Mouse (Mus musculus): ENCODE measurements around the gene Hnf1b. TPM values are rescaled to one million over a fixed set of nuclear protein-coding genes. Genes with fewer than 3 reads are reported as not detected.

Gene Hnf1b
- polyA plus RNA-seq, 1 experiment from 2014 or later, result 5.0 TPM

DNA sequence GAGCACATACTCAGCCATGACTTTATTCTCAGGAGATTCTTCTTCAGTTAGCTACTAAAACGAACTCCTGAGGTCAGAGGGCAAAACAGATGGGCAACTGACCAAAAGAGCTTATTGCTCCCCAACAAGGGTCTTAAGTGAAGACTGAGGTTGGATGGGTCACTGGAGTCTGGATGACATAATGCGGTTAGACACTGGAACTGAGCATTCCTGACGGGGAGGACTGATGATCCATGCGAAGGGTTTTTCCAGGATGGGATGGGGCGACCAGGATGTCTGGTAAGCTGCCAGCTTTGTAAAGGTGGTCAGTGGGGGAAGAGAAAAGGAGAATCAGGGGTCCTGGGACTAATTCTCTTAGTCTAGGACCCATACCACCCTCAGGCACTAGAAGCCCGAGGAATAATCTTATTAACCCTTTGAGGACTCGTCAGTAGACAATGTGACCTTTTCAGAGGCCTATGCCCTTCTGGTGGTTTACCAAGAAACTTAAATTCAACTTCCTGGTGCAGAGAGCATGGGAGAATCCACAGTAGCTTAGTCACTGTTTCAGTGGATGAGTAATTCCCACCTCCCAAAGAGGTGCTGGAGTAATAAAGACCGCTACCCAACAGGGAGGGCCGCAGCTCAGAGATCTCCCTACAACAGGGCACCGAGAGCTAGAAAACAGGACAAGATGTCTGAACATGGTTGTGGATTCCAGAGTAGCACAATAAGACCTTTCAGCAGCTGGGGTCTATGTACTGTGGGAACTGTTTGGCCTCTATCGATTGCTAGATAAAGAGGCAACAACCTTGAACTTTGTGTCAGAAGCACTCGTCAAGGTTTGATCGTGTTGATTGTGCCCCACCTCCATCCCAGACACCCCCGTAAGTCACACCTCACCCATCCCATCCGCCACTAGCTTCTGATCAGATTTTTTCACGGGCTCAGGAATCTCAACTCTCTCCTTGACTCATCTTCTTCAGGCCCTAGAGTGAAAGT is 46.9 kb downstream of the Hnf1b start:
- 75% methylated on average over 16 of the region's 16 CpGs for WGBS
- no peaks in the 10 kb centered on the region for H3K9me3 ChIP-seq (ENCODE audit: control insufficient read depth, low read length)
- DNase-seq (ENCODE audit: low spot score) (no peak), ATAC-seq (replicated peaks; ENCODE audit: low FRiP score) (no peak)
- H3K4me2 ChIP-seq, result no peak overlapping the region
- no peaks in the 10 kb centered on the region for H3K4me1 ChIP-seq (replicated peaks; ENCODE audit: control insufficient read depth, insufficient read depth, low read length)
- no peak overlapping the region for H3K27ac ChIP-seq (ENCODE audit: low read depth, low read length)
- H3K27me3 ChIP-seq (replicated peaks; ENCODE audit: control insufficient read depth, insufficient read depth, low read length), result no peaks in the 10 kb centered on the region
- no peak overlapping the region for H3K9ac ChIP-seq (ENCODE audit: low read depth, low read length)
- no peaks in the 10 kb centered on the region for H3K36me3 ChIP-seq (ENCODE audit: control insufficient read depth, insufficient read depth, low read length)
- H3K4me3 ChIP-seq (ENCODE audit: low read depth, low read length), result no peak overlapping the region

DNA sequence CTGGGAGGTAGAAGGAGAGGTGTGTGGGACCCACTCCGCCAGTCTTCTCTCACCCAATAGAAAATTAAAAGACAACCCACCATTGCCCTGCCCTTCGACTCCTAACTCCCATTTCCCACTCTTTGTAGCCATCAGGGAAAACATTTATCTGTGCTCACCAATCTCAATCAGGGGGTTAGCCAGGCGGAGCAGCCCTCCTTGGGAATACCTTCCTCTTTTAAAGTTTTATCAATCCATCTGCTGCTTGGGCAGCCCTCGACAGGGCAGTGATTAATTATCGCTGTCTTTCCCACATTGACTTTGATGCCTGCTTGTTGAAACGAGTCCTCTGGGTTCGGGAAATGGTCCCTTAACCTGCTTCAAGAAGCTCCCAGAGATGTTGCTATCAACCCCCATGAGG is 47.7 kb downstream of the Hnf1b start:
- H3K36me3 ChIP-seq (ENCODE audit: control insufficient read depth, insufficient read depth, low read length), result no peaks in the 10 kb centered on the region
- no peak for ATAC-seq (replicated peaks; ENCODE audit: low FRiP score)

DNA sequence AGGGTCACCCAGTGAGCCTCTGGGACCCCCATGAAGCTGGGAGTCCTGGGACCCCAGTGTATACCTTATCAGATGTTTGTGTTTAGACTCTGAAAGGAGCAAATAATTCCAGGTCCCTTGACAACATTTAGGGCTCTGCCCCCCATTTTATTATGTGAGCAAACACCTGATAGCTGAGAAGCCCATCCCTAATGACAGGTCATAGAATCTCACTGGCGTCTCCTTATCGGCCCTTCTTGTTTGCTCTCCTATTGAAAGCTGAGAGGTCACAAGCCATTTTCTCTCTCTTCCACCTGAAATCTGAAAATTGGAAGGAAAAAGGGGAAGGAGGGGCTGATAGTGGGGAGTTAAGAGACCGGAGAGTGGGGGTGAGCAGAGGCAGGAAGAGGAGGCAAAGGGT is 52.9 kb downstream of the Hnf1b start:
- Histone ChIP-seq H3K9me3 (ENCODE audit: control insufficient read depth, low read length) (no peaks in the 10 kb centered on the region), H3K27ac (ENCODE audit: low read depth, low read length) (no peak overlapping the region), H3K9ac (ENCODE audit: low read depth, low read length) (no peak overlapping the region), H3K4me2 (no peak overlapping the region), H3K36me3 (ENCODE audit: control insufficient read depth, insufficient read depth, low read length) (no peaks in the 10 kb centered on the region), H3K4me1 (replicated peaks; ENCODE audit: control insufficient read depth, insufficient read depth, low read length) (no peaks in the 10 kb centered on the region), H3K27me3 (replicated peaks; ENCODE audit: control insufficient read depth, insufficient read depth, low read length) (no peaks in the 10 kb centered on the region), H3K4me3 (ENCODE audit: low read depth, low read length) (no peak overlapping the region)
- DNase-seq (ENCODE audit: low spot score), result no peak
- WGBS, result 62% methylated on average over 3 of the region's 3 CpGs
- no peak for ATAC-seq (replicated peaks; ENCODE audit: low FRiP score)

More for the DNA sequence above, 47.7 kb downstream of the Hnf1b start:
- DNase-seq (ENCODE audit: low spot score), result no peak
- WGBS, result 46% methylated on average over 7 of the region's 7 CpGs
- Histone ChIP-seq H3K27ac (ENCODE audit: low read depth, low read length) (no peak overlapping the region), H3K9ac (ENCODE audit: low read depth, low read length) (no peak overlapping the region), H3K4me2 (no peak overlapping the region), H3K4me1 (replicated peaks; ENCODE audit: control insufficient read depth, insufficient read depth, low read length) (no peaks in the 10 kb centered on the region), H3K9me3 (ENCODE audit: control insufficient read depth, low read length) (no peaks in the 10 kb centered on the region), H3K4me3 (ENCODE audit: low read depth, low read length) (no peak overlapping the region), H3K27me3 (replicated peaks; ENCODE audit: control insufficient read depth, insufficient read depth, low read length) (no peaks in the 10 kb centered on the region)

DNA sequence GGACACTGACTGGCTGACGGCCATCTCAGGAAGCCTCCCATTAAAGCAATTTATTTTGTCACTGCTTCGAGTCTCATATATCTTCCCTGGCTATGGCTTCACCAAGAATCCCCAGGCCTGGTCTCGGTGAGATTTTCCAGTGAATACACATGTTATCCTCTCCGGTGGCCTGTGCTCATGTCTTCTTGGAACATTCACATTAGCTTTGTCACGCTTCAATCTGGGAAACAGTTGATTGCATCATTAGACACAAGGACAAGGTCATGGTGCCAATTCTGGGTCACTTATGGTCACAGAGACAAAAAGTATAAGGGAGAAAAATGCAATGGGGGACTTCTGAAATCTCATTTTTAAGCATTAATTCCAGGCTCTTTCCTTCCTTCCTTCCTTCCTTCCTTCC is 55.9 kb downstream of the Hnf1b start:
- ATAC-seq (replicated peaks; ENCODE audit: low FRiP score), result no peak
- Histone ChIP-seq H3K4me3 (ENCODE audit: low read depth, low read length) (no peak overlapping the region), H3K4me1 (replicated peaks; ENCODE audit: control insufficient read depth, insufficient read depth, low read length) (no peaks in the 10 kb centered on the region), H3K9me3 (ENCODE audit: control insufficient read depth, low read length) (no peaks in the 10 kb centered on the region), H3K27me3 (replicated peaks; ENCODE audit: control insufficient read depth, insufficient read depth, low read length) (peaks cover 3% of the 10 kb centered on the region; the same call in 1 of the 2 replicates), H3K36me3 (ENCODE audit: control insufficient read depth, insufficient read depth, low read length) (no peaks in the 10 kb centered on the region), H3K27ac (ENCODE audit: low read depth, low read length) (no peak overlapping the region), H3K9ac (ENCODE audit: low read depth, low read length) (no peak overlapping the region), H3K4me2 (no peak overlapping the region)
- DNase-seq (ENCODE audit: low spot score), result no peak
- 73% methylated on average over 5 of the region's 5 CpGs for WGBS

DNA sequence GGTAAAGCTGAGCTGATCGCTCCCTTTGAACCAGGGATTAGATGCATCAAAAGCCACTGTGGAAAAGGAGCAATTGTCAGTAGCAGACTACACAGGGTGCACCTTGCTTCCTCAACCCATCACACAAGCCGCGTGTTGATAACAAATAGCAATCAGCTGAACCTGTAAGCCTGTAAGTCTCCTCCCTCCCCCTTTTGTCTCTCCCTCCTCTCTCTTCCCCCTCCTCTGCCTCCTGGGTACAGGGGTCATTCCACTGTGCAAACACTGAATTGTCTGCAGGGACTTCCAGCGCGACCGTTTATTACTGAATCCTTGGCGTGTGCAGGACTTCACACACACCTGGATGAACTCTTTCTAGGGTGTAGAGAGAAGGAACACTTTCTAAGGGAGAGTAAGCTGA is 58.5 kb downstream of the Hnf1b start:
- Histone ChIP-seq H3K4me1 (replicated peaks; ENCODE audit: control insufficient read depth, insufficient read depth, low read length) (no peaks in the 10 kb centered on the region), H3K4me2 (no peak overlapping the region), H3K27ac (ENCODE audit: low read depth, low read length) (no peak overlapping the region), H3K9ac (ENCODE audit: low read depth, low read length) (no peak overlapping the region), H3K36me3 (ENCODE audit: control insufficient read depth, insufficient read depth, low read length) (no peaks in the 10 kb centered on the region), H3K27me3 (replicated peaks; ENCODE audit: control insufficient read depth, insufficient read depth, low read length) (peaks cover 3% of the 10 kb centered on the region; the same call in 1 of the 2 replicates), H3K9me3 (ENCODE audit: control insufficient read depth, low read length) (no peaks in the 10 kb centered on the region), H3K4me3 (ENCODE audit: low read depth, low read length) (no peak overlapping the region)
- 52% methylated on average over 7 of the region's 7 CpGs for WGBS
- DNase-seq (ENCODE audit: low spot score), result no peak
- ATAC-seq (replicated peaks; ENCODE audit: low FRiP score), result no peak

DNA sequence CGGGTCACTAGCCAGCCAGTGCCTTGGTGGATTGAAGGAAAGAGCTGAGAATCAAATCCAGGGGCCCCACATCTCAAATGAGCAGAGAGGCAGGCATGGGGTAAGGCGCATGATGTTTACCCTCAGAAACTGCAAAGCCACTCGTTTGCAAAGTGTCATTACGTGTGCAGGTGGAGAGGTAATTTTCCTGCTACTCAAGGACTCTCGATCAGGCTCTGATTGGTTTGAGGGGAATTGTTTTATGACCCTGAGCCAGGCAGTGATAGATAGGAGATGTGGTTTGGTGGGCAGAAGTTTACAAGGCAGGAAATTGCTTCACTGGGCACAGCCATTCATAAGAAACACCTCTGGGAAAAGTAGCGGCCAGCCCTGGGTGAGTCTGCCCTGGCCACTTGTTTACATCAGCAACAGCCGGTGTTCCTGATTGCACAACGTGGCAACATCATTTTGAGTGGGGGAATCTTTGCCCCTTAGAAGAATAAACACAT is 64.0 kb downstream of the Hnf1b start:
- Histone ChIP-seq H3K9me3 (ENCODE audit: control insufficient read depth, low read length) (no peaks in the 10 kb centered on the region), H3K4me2 (no peak overlapping the region), H3K36me3 (ENCODE audit: control insufficient read depth, insufficient read depth, low read length) (no peaks in the 10 kb centered on the region), H3K4me3 (ENCODE audit: low read depth, low read length) (no peak overlapping the region), H3K4me1 (replicated peaks; ENCODE audit: control insufficient read depth, insufficient read depth, low read length) (no peaks in the 10 kb centered on the region), H3K27ac (ENCODE audit: low read depth, low read length) (no peak overlapping the region), H3K27me3 (replicated peaks; ENCODE audit: control insufficient read depth, insufficient read depth, low read length) (no peaks in the 10 kb centered on the region), H3K9ac (ENCODE audit: low read depth, low read length) (no peak overlapping the region)
- ATAC-seq (replicated peaks; ENCODE audit: low FRiP score) (no peak), DNase-seq (ENCODE audit: low spot score) (no peak)
- 52% methylated on average over 8 of the region's 8 CpGs for WGBS

DNA sequence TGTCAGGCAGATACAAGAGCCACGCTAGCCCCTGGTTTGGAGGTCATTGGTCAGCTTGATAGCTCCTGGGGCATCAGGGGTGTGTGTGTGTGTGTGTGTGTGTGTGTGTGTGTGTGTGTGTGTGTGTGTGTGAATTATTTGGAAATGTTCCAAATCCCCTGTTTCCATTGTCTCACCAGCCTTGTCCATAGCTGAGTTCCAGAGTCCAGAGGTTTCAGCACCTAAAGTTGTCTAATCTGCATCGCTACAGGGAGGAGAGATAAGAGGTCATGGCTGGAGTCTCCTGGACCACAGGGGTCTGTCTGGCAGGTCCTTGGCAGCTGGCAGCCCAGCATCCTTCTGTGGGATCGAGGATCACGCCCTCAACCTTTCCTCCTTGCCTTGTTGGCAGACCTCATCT is 64.6 kb downstream of the Hnf1b start:
- Histone ChIP-seq H3K27ac (ENCODE audit: low read depth, low read length) (no peak overlapping the region), H3K27me3 (replicated peaks; ENCODE audit: control insufficient read depth, insufficient read depth, low read length) (no peaks in the 10 kb centered on the region), H3K9me3 (ENCODE audit: control insufficient read depth, low read length) (no peaks in the 10 kb centered on the region), H3K9ac (ENCODE audit: low read depth, low read length) (no peak overlapping the region), H3K4me2 (no peak overlapping the region), H3K4me3 (ENCODE audit: low read depth, low read length) (no peak overlapping the region), H3K36me3 (ENCODE audit: control insufficient read depth, insufficient read depth, low read length) (no peaks in the 10 kb centered on the region), H3K4me1 (replicated peaks; ENCODE audit: control insufficient read depth, insufficient read depth, low read length) (no peaks in the 10 kb centered on the region)
- 61% methylated on average over 4 of the region's 4 CpGs for WGBS
- ATAC-seq (replicated peaks; ENCODE audit: low FRiP score) (no peak), DNase-seq (ENCODE audit: low spot score) (no peak)

DNA sequence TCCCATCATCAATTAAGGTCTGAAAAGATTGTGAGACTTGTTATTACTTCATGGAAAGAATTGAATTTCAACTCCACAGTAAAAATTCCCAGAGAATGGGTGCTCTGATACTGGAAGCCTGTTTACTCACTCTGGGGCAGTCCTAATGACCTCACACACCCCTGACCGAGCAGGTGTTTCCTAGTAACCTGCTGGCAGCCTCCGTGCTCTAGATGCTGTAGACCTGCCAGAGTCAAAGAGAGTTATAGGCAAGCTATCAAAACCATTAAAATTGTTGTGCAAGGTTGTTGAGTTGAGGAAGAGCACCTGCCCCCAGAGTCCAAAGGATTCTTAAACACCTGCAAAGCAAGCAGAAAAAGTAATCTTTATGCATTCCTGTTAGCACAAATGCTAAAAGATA is 72.7 kb downstream of the Hnf1b start:
- no peaks in the 10 kb centered on the region for H3K4me1 ChIP-seq (replicated peaks; ENCODE audit: control insufficient read depth, insufficient read depth, low read length)
- no peaks in the 10 kb centered on the region for H3K36me3 ChIP-seq (ENCODE audit: control insufficient read depth, insufficient read depth, low read length)
- H3K27me3 ChIP-seq (replicated peaks; ENCODE audit: control insufficient read depth, insufficient read depth, low read length), result no peaks in the 10 kb centered on the region
- H3K4me2 ChIP-seq, result no peak overlapping the region
- DNase-seq (ENCODE audit: low spot score) (no peak), ATAC-seq (replicated peaks; ENCODE audit: low FRiP score) (no peak)
- no peak overlapping the region for H3K27ac ChIP-seq (ENCODE audit: low read depth, low read length)
- H3K9ac ChIP-seq (ENCODE audit: low read depth, low read length), result no peak overlapping the region
- 50% methylated on average over 2 of the region's 2 CpGs for WGBS
- H3K9me3 ChIP-seq (ENCODE audit: control insufficient read depth, low read length), result no peaks in the 10 kb centered on the region
- no peak overlapping the region for H3K4me3 ChIP-seq (ENCODE audit: low read depth, low read length)

DNA sequence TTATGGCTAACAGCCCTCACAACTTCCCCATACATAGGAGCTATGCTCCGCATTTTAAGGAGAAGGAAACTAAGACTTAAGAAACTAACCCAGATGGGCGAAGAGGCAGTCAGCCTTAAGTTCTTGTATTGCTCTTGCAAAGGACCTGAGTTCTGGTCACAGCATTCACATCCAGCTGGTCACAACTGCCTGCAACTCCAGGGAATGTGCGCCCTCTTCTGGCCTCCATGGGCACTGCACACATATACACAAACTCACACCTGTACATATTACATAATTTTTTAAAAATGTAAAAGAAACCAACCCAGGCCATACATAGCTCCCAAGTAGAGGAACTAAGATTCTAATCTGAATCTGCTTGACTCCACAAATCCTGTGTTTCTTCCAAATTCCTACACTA is 77.2 kb downstream of the Hnf1b start:
- Histone ChIP-seq H3K9me3 (ENCODE audit: control insufficient read depth, low read length) (no peaks in the 10 kb centered on the region), H3K36me3 (ENCODE audit: control insufficient read depth, insufficient read depth, low read length) (no peaks in the 10 kb centered on the region), H3K27me3 (replicated peaks; ENCODE audit: control insufficient read depth, insufficient read depth, low read length) (no peaks in the 10 kb centered on the region), H3K4me1 (replicated peaks; ENCODE audit: control insufficient read depth, insufficient read depth, low read length) (no peaks in the 10 kb centered on the region), H3K4me3 (ENCODE audit: low read depth, low read length) (no peak overlapping the region), H3K4me2 (no peak overlapping the region), H3K27ac (ENCODE audit: low read depth, low read length) (no peak overlapping the region), H3K9ac (ENCODE audit: low read depth, low read length) (no peak overlapping the region)
- ATAC-seq (replicated peaks; ENCODE audit: low FRiP score) (no peak), DNase-seq (ENCODE audit: low spot score) (no peak)
- WGBS, result 51% methylated on average over 3 of the region's 3 CpGs
